Mouse (Mus musculus) layer of hippocampus, adult 8-10 months (tissue): ENCODE measurements around the gene Tbc1d10c. TPM values are rescaled to one million over a fixed set of nuclear protein-coding genes. Genes with fewer than 3 reads are reported as not detected.

Experiments used
- DNase-seq, 2 experiments: peaks; one replicate each; pipeline ENCODE4 v3.0.0; 2022; ENCODE audit warnings: low spot score in 2 of 2
- total RNA-seq, 4 experiments: library from RNA; stranded (reverse); gene quantifications; 2 replicates each; pipeline ENCODE4 v1.2.4; 2022

Tbc1d10c gene
- total RNA-seq, 4 experiments from 2014 or later = 0.66 to 2.0 (median 1.4) TPM

GRCm38 (mm10) chr19:4192251-4192985 lies 1.3 kb upstream of the Tbc1d10c start:
- DNase-seq = no peak

DNA sequence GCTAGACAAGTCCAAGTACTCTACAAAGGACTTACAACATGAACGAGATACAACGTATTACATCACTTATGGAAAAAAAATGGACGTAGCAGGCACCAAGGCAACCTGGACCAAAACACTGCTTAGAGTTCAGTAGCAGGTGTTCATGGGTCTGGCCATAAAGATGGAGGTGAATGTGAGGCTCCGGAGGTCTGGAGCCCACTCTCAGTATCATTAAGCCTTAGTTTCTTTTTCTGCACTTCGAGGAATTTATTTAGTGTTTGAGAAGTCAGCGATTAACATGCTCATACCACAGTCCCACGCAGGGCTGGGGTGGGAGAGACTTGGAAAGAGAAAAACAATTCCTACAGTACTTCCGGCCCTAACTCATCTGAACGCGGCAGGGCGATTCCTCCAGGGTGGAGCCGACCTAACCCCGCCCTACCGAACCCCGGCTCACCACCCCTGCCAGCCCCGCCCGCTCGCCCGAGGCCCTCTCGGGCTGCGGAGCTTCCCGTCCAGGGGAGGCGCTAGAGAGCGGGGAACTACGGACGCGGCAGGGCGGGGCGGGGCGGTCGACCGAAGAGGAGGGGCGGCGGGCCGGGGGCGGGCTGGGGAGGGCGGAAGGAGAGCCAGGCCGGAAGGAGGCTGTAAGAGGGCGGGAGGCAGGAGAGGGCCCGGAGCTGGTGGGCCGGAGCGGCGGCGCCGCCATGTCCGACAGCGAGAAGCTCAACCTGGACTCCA lies 605 bp upstream of the Tbc1d10c start, which contains the start of gene Ppp1ca:
TSS of gene Ppp1ca (plus strand) at position 538 of the 723 bp plus-strand sequence.
- peak; percentile 75 to 87 for DNase-seq

DNA sequence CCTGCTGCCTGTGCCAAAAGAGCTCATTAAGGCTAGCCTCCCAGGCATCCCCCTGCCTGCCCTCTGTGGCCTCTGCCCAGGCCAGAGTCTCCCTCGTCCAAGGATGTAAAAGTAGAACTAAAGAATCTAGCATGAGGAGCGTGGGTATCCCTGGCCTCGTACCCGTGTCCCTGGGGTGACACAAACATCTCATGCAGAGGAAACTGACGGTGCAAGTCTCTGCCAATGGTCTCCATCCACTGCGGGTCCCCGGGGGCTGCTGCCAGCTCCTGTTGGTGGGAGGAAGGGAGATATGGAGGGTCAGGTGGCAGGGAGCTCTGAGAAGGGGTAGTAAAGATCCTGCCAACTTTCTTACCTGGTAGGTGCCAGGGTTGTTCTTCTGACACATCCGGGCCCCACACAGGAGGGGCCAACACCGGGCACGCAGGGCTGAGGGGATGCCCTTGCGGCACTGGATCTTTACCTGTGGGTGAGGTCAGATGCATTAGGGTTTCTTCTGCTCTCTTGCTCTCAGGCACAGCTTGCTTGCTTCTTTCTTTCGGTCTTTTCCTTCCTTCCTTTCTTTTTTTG lies 1.9 kb downstream of the Tbc1d10c start:
- no peak for DNase-seq

DNA sequence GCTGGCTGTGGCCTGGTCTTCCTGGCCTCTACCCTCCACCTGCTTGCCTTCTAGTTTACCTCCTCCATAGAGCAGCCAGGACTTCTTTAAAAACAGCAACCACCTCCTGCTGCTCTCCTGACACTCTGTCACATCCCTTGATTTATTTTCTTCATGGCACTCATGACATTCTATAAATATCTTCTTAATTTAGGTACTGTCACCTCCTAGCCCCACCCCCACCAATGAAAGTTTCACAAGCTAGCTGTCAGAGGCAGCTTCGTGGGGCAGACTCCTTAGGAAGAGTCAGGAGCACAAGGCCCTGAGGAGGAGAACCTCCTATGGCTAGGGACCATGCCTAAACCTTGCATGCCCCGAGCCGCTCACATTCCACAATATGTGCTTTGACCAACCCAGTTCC lies 3.8 kb downstream of the Tbc1d10c start:
- DNase-seq = no peak

DNA sequence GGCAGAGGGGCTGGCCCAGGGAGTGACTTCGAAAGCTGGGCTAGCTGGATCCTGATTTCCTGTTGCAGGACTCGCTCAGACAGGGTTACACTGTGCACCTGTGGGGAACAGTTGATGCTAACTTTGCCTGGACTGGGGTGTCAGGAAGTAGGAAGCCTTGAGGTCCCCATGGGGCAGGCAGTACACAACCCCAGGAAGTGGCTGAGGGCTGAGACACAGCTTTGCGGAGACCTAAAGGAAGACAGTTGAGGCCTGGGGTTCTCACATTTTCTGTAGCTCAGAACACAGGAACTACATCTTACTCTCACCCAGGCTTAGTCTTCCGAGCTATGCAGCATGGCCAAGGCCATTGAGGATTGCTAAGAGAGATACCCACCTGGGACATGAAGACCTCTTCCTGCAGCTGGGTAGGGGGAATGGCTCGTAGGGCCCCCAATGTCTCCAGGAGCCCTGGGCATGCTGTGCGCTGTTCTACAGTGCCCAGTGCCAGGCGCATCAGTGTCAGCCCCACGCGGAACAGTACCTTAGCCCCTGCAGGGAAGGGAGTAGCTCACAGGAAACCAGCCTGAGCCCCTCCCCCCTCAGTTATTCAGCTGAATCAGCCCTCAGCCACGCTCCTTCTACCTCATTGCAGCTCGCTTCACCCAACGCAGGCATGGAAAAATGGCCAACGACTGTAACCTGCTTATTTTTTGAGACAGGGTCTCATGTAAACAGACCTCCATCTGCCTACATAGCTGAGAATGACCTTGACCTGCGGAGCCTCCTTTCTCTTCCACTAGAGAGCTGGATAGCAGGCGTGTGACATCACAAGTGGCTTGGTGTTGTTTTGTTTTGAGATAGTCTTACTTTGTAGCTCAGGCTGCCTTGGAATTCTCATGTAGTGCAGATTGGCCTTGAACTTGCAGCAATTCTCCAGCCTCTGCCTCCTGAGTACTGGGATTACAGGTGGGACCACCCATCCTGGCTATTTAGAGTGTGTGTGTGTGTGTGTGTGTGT lies 5.8 kb downstream of the Tbc1d10c start:
- DNase-seq = no peak

- no peak for DNase-seq
Measured at GRCm38 (mm10) chr19:4183689-4184088, 7.4 kb downstream of the Tbc1d10c start.

GRCm38 (mm10) chr19:4181892-4182291 lies 9.2 kb downstream of the Tbc1d10c start:
- DNase-seq = peak; percentile 72

DNA sequence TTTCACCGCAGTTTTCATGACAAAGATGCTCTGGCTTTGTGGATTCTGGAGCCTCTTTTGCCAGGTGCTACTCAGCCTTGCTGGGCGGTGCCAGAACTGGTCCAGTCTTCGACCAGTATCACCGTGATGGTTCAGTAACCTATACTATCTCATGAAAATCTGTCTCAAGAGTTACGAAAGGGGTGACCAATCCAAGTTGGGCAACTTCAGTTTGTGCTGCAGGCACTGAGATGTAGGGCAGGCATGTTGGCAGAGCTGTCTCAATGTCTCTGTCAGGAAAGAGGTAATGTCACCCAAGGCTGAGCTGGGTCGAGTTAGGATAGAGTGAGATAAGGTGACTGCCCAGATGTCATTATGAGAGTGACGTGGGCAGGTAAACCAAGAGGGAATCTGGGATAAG lies 10.7 kb downstream of the Tbc1d10c start:
- no peak for DNase-seq

DNA sequence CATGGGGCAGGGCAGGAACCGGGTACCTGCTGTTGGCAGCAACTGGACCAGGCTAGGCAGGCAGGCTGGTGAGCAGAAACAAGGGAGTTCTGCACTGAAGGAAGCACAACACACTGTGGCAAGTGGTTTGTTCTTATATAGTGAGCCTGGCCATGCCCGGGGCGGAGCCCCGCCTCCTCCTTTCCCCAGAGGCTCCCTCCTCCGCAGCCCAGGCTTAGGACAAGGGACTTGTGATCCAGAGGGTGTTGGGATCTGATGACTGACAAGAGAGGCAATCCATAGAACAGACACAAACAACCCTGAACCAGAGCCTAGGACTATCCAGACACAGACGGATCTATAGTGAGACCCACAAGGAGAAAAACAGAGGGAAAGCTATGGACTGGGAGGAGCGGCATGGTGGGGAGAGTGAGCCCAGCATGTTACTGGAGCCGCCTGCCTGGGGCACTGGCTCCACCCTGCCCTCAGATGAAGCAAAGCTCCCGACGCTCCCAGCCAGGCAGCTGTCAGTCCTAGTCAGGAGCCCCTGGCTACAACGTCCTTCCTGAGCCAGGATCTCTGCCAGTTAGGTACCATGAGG lies 15.6 kb downstream of the Tbc1d10c start, which contains the start of gene Carns1:
TSS of gene Carns1 (minus strand) at position 112 of the 580 bp plus-strand sequence.
- DNase-seq = no peak

GRCm38 (mm10) chr19:4172925-4173324 lies 18.2 kb downstream of the Tbc1d10c start:
- DNase-seq = no peak

DNA sequence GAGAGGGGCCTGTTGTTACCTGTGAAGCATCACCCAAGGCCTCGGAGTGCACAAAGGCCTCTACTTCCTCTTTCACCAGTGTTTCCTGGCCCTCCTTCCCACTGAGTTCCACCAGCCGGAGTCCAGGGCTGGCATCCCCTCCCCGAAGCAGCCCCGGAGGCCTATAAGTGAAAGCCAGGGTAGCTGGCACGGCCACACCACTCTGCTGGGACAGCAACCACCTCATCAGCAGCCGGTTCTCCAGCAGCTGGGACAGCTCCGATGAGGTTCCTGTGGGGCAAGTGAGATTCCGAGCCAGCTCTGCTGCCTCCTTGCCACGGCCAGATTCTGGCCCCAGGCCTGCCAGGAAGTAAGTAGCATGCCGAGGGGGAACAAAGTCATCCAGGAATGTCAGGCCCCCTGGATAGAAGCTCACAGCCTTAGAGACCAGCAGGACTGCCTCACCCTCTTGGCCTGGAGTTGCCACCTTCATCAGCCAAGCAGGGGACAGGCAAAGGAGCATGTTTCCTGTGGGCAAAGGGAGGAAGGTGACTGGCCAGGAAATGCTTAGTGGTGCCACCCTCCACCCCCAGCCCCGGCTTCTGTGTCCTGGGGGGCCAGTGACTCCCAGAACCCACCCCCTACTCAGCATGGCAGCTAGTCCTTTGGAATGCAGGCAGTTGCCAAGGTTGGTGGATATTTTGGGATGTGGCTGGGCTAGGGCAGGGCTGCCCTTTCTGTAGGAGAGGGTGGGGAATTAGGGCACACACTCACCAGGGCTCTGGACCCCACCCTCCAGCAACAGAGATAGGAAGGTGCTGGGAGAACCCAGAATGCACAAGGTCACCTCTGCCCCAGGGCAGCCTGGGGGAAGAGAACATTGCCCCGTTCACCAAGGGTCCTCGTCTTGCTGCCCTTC lies 19.4 kb downstream of the Tbc1d10c start:
- DNase-seq = no peak

DNA sequence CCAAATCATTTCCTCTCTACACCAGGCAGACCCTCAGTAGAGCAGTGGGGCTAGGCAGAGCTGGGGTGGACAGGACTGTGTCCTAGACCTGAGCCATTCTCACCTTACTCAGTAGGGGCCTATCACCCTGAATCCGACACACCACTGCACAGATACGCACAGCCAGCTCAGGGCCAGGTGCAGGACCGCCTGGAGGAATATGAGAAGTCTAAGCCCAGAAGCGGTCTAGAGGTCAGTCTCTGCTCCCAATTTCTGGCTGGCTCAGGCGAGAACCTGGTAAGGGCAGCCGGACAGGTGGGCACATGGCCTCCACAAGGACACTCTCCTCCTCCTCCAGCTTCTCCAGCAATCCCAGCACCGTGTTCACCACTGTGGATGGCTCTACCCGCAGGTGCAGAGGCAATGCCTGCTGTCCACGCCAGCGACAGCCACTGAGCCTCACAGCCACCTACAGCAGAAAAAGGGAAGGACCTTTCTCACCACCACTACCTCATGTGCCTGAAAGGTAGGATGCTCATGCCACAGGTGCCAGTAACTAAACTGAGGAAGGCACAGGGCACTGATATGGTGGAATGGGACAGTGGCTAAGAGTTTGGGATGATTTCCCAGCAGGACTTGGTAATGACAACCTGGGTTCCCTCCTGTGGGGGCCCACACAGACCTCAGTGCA lies 20.2 kb downstream of the Tbc1d10c start:
- DNase-seq = no peak

GRCm38 (mm10) chr19:4169810-4170209 lies 21.3 kb downstream of the Tbc1d10c start:
- DNase-seq = peak in 1 of 2 experiments; percentile 50

GRCm38 (mm10) chr19:4169378-4169784 lies 21.7 kb downstream of the Tbc1d10c start:
- peak; percentile 99 for DNase-seq

GRCm38 (mm10) chr19:4166678-4167476 lies 24.2 kb downstream of the Tbc1d10c start:
- no peak for DNase-seq

DNA sequence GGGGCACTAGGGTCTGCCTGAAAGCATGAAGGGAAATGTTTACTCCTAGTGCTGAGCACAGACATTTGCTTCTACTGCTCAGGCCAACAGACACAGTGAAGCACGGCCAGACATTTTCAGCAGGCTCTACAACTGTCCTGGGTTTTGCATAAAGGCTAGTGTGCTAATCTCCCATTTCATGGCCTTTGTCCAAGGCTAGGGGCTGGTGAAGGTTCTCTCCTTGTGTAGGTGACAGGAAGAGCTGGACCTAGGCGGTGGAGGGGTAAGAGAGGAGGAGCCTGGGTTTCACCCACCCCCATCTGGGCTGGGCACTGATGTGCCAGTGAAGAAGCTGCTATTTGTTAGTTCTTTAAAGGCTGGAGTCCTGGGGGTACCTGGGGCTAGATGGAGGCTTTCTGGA lies 26.4 kb downstream of the Tbc1d10c start:
- DNase-seq = no peak

DNA sequence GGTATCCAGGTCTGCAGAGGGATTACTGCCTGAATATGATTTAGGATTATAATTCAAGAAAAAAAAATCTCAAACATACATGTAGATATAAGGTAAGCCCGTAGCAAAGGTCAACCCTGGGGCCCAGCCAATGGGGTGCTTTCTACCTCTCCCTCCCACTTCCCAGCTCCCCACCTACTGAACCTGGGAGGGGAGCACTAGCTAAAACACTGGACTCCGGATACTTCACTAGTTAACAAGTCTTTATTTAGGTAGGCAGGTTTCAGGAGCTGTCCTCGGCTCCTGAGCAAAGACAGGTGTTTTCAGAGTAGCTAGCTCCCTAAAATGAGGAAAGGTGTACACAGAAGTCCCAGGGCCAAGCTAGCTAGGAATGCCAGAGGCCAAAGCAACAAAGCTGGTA lies 27.0 kb downstream of the Tbc1d10c start:
- no peak for DNase-seq

GRCm38 (mm10) chr19:4163543-4163887 lies 27.6 kb downstream of the Tbc1d10c start:
- DNase-seq = no peak
